Mouse (Mus musculus) limb, embryonic 15.5 days (tissue): Measurements from ENCODE around the gene Isy1. TPM values are rescaled to one million over a fixed set of nuclear protein-coding genes. Genes with fewer than 3 reads are reported as not detected.
"Not testable (repeated sequence)": the region's sequence is repeated elsewhere in the genome, so short reads cannot be mapped to it uniquely, and the experiment has no call there.

Experiments
- ATAC-seq: fragments of 200-750 bp; cut with Nextera tagmentation; 2 replicates; pipeline ENCODE4 v1.8.0; 2017; ENCODE audit warnings: low read depth, moderate TSS enrichment; ENCODE audit not compliant: insufficient number of reproducible peaks, low FRiP score, low TSS enrichment
- H3K27ac ChIP-seq: fragments of 300-500 bp; sonication (generic); 2 replicates; pipeline ENCODE4 v1.5.1; 2015; ENCODE audit warnings: moderate library complexity, mild to moderate bottlenecking, inconsistent platforms
- H3K27me3 ChIP-seq: fragments of 300-500 bp; sonication (generic); 2 replicates; pipeline ENCODE4 v1.6.1; 2015; ENCODE audit warnings: inconsistent platforms
- H3K36me3 ChIP-seq: fragments of 300-500 bp; sonication (generic); 2 replicates; pipeline ENCODE4 v1.6.1; 2015; ENCODE audit warnings: inconsistent platforms
- H3K4me1 ChIP-seq: fragments of 300-500 bp; sonication (generic); 2 replicates; pipeline ENCODE4 v1.6.1; 2015; ENCODE audit warnings: inconsistent platforms
- H3K4me2 ChIP-seq: fragments of 300-500 bp; sonication (generic); 2 replicates; pipeline ENCODE4 v1.6.1; 2015; ENCODE audit warnings: mild to moderate bottlenecking, inconsistent platforms
- H3K4me3 ChIP-seq: fragments of 300-500 bp; sonication (generic); 2 replicates; pipeline ENCODE4 v1.5.1; 2015; ENCODE audit warnings: mild to moderate bottlenecking, inconsistent platforms
- H3K9ac ChIP-seq: fragments of 300-500 bp; sonication (generic); 2 replicates; pipeline ENCODE4 v1.6.1; 2015; ENCODE audit warnings: inconsistent platforms
- H3K9me3 ChIP-seq: fragments of 300-500 bp; sonication (generic); 2 replicates; pipeline ENCODE4 v1.6.1; 2016; ENCODE audit warnings: inconsistent platforms
- WGBS: fragments of 180-500 bp; shearing (Covaris S2); methylation state at CpG from one replicate; pipeline ENCODE4 v1.1.7; 2015; 5-methylcytosine and 5-hydroxymethylcytosine counted together
- polyA plus RNA-seq: library from polyadenylated mRNA; unstranded; fragments of >200 nt; fragmentation: Nextera tagmentation; extraction: Ambion mirVana; gene quantifications from 2 replicates; pipeline ENCODE4 v1.2.1, GENCODE M21; 2015

The Isy1 gene
- polyA plus RNA-seq, 1 experiment from 2014 or later = 45.6 TPM

DNA sequence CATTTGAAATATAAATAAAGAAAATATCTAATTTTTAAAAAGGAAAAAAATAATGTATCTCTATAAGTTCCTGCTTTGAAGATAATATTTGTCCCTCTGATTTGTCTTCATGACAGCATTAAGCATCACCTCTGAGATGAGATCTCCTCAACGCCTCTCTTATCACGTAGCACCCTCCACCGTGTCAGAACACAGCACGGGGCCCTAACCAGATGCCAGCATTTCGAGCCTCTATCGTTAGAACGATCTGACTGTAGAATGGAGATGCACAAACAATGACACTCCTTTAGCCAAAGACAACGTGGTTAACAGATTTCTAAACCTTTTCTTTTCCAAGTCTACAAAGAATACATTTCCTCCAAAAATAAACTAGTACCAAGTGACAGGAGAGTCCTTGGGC, 54.6 kb downstream of the Isy1 start:
- H3K9ac ChIP-seq = no peak overlapping the region
- no peaks in the 10 kb centered on the region for H3K27me3 ChIP-seq
- H3K4me3 ChIP-seq = no peak overlapping the region
- no peaks in the 10 kb centered on the region for H3K9me3 ChIP-seq
- WGBS = 74% methylated on average over 8 of the region's 8 CpGs
- no peak overlapping the region for H3K27ac ChIP-seq
- no peaks in the 10 kb centered on the region for H3K36me3 ChIP-seq
- H3K4me1 ChIP-seq = peaks cover 4% of the 10 kb centered on the region
- ATAC-seq = no peak
- no peak overlapping the region for H3K4me2 ChIP-seq

DNA sequence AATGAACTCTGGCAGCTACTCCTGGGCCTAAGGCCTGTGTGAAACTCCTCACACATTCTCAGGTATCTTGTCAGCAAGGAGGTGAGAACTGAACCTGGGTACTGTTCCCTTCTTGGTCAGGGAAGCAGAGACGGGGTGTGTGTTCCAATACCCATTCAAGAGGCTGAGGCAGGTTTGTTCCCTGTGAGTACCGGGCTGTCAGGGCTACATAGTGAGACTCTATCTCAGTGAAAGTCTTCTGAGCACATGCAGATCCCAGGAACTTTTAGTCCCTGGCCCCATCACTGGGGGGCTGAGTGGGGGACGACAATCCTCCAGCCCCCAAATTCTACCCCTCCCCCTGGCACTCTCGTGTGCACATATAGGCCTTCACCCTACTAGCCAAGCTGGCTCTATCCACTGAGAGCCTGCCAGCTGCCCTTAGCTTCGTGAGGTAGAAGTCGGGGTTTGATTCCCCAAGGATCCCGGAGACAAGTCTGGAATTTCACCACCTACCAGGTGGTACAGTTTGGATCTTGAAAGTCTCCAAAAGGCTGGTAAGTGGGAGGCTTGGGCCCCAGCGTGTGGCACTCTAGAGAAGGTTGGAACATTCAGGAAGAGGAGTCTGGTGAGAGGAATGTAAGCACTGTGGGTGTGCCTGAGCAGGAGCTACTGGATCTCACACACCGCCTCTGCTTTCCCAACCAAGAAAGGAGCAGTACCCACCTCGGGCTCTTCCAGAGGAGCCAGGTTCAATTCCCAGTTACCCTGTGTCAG, 57.9 kb downstream of the Isy1 start:
- ATAC-seq = no peak
- H3K4me1 ChIP-seq = peaks cover 13% of the 10 kb centered on the region
- H3K27ac ChIP-seq = no peak overlapping the region
- H3K9ac ChIP-seq = no peak overlapping the region
- no peak overlapping the region for H3K4me2 ChIP-seq
- no peaks in the 10 kb centered on the region for H3K27me3 ChIP-seq
- WGBS = 69% methylated on average over 10 of the region's 10 CpGs
- H3K4me3 ChIP-seq = no peak overlapping the region
- H3K36me3 ChIP-seq = no peaks in the 10 kb centered on the region
- no peaks in the 10 kb centered on the region for H3K9me3 ChIP-seq

DNA sequence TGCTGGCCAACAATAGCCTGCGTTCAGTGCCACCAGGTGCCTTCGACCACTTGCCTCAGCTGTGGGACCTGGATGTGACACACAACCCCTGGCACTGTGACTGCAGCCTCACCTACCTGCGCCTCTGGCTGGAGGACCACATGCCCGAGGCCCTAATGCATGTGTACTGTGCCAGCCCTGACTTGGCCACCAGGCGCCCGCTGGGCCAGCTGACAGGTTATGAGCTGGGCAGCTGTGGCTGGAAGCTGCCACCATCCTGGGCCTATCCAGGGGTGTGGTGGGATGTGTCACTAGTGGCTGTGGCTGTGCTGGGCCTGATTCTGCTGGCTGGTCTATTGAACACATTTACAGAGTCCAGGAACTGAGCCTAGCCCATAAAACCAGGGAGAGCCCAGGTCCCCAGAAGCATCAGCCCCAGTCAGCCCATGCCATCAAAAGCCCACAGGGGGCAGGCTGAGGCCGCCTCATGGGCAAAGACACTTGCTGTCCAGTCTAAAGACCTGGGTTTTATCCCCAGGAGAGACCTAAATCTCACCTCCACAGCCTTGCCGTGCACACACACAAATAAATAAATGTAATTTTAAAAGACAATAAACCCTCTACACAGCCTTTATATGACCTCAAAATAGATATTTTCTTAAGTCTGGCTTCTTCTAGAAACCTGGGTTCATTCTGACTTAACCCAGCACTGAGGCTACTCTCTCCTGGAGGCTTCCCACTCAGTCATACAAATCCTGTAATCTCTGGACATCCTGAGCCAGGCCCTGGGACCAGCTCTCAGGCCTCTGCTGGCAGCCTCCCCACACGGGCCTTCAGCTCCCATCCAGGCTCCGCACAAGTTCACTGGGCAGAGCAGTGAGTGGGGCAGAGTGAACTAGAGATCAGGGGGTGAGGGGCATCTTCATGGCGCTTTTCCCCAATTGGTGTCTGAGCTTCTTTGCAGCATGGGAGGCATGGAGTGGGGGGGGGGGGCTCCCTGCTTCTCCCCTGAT, 59.1 kb downstream of the Isy1 start:
- 73% methylated on average over 11 of the region's 11 CpGs for WGBS
- no peak overlapping the region; the same call in 1 of the 2 replicates for H3K9ac ChIP-seq
- H3K9me3 ChIP-seq = no peaks in the 10 kb centered on the region
- H3K4me2 ChIP-seq = no peak overlapping the region
- no peaks in the 10 kb centered on the region for H3K36me3 ChIP-seq
- no peak overlapping the region for H3K4me3 ChIP-seq
- no peak for ATAC-seq
- H3K27ac ChIP-seq = 0 out of 2 replicates have a peak overlapping the region, but pooled peaks have one; percentile 11
- peaks cover 13% of the 10 kb centered on the region for H3K4me1 ChIP-seq
- H3K27me3 ChIP-seq = no peaks in the 10 kb centered on the region

DNA sequence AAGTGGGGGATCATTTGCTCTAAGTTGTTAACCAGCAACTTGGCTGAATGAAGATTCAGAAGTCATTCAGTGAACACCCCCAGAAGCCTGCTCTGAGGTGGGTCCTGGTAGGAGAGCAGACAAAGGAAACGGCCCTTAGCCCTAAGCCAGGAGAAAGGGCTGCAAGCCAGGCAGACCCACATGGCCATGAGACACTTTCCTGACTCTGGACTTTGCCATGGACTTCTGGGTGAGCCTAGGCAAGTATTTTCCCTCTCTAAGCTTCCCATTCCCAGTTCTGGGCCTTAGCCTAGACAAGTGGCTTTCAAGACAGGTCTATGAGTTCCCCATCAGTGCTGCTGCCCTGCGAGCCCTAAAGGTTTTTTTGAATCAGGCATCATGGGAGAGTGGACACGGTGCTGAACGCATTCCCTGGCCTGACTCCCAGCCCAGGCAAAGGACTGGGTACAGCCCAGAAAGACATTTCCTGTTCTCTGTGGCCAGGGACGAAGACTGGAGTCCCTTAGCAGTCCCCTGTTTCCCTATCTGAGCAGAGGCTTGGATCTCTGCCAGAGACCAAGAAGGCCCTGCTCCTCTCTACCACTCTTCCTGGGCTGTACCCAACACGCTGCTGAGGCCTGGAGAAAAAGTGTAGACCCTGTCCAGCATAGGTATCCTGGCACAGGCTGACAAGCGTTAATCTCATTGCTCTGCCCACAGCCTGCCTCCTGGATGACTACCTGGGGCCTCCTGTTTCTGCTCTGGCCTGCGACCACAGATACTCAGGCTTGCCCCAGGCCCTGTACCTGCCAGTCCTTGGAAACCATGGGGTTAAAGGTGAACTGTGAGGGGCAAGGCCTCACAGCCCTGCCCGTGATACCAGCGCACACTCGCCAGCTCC, 60.1 kb downstream of the Isy1 start:
- Histone ChIP-seq H3K27ac (0 out of 2 replicates have a peak overlapping the region, but pooled peaks have one; percentile 11), H3K36me3 (no peaks in the 10 kb centered on the region), H3K9ac (no peak overlapping the region; the same call in 1 of the 2 replicates), H3K27me3 (no peaks in the 10 kb centered on the region), H3K4me3 (no peak overlapping the region), H3K9me3 (no peaks in the 10 kb centered on the region), H3K4me1 (peaks cover 13% of the 10 kb centered on the region), H3K4me2 (no peak overlapping the region)
- no peak for ATAC-seq
- 69% methylated on average over 11 of the region's 11 CpGs for WGBS

DNA sequence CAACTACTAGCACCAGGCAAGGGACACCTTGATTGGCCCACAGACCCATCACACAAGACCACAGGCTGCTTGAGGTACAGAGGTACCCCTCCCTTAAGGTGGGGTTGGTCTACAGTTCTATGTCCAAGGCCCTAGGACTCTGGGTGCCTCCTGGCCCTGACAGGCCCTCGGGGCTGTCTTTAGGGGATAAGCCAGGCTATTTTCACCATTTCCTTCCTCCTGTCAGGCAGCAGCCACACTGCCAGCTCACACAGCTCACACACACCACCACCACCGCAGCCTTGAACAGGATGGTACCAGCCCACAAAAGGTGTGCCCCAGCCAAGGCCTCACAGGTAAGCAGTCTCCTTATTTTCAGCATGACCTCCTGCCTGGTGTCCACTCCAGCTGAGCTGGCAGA, 60.8 kb downstream of the Isy1 start, which contains the start of gene Gp9:
Gp9 (plus strand) TSS at position 231 of the 400 bp plus-strand sequence.
- H3K4me1 ChIP-seq = peaks cover 13% of the 10 kb centered on the region
- H3K9me3 ChIP-seq = no peaks in the 10 kb centered on the region
- 0 out of 2 replicates have a peak within 1 kb of the TSS, but pooled peaks have one; percentile 11 for H3K27ac ChIP-seq
- no peaks in the 10 kb centered on the region for H3K27me3 ChIP-seq
- no peak within 1 kb of the TSS for H3K4me2 ChIP-seq
- H3K36me3 ChIP-seq = no peaks in the 10 kb centered on the region
- no peak within 1 kb of the TSS; the same call in 1 of the 2 replicates for H3K9ac ChIP-seq
- ATAC-seq = no peak
- 61% methylated on average over 2 of the region's 2 CpGs for WGBS
- H3K4me3 ChIP-seq = no peak within 1 kb of the TSS

DNA sequence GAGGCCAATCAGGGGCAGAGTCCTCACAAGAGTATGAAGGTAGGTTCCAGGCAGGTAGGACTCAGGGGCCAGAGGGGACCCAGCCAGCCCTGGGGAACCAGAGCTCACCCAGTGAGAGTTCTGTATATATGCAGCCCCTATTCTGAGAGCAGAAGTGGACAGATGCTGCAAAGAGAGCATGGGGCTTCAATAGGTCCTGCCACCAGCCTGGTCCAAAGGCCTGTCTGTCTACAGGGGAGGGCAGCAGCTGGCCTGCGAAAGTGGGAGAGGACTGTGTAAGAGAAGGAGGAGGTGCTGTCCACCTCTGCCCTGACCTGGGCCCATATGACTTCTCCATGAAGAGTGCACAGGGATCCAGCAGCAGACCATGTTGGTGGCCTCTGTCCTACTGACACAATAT, 61.9 kb downstream of the Isy1 start:
- H3K27ac ChIP-seq = no peak overlapping the region
- ATAC-seq = no peak
- H3K36me3 ChIP-seq = no peaks in the 10 kb centered on the region
- no peak overlapping the region for H3K9ac ChIP-seq
- H3K4me1 ChIP-seq = peaks cover 13% of the 10 kb centered on the region
- H3K9me3 ChIP-seq = no peaks in the 10 kb centered on the region
- no peak overlapping the region for H3K4me3 ChIP-seq
- H3K27me3 ChIP-seq = no peaks in the 10 kb centered on the region
- 82% methylated on average over 1 of the region's 1 CpGs for whole genome bisulfite sequencing
- H3K4me2 ChIP-seq = no peak overlapping the region

DNA sequence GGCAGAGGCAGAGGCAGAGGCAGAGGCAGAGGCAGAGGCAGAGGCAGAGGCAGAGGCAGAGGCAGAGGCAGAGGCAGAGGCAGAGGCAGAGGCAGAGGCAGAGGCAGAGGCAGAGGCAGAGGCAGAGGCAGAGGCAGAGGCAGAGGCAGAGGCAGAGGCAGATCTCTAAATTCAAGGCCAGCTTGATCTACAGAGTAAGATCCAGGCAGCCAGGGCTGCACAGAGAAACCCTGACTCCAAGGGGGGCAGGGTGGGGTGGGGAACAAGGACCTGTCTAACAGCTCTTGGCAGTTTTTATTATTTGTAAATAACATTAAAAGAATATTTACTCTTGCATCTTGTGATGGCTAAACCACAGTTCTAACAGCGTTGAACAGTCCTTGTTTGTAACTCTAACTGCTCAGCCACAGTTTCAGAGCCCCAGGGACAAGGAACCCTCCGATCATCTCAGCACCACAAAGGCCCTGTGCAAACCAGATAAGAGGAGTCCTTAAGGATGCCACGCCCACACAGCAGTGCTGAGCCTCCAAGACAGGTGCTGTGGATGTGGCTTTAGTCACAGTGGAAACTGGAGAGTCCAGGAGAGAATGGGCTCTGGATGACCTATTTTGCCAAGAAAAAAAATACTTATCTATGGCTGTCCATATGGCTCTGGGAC, 62.9 kb downstream of the Isy1 start:
- Histone ChIP-seq H3K9me3 (no peaks in the 10 kb centered on the region), H3K4me3 (no peak overlapping the region), H3K27ac (no peak overlapping the region), H3K4me1 (peaks cover 13% of the 10 kb centered on the region), H3K36me3 (no peaks in the 10 kb centered on the region), H3K4me2 (no peak overlapping the region), H3K27me3 (no peaks in the 10 kb centered on the region), H3K9ac (no peak overlapping the region)
- ATAC-seq = no peak
- 63% methylated on average over 3 of the region's 3 CpGs for WGBS

DNA sequence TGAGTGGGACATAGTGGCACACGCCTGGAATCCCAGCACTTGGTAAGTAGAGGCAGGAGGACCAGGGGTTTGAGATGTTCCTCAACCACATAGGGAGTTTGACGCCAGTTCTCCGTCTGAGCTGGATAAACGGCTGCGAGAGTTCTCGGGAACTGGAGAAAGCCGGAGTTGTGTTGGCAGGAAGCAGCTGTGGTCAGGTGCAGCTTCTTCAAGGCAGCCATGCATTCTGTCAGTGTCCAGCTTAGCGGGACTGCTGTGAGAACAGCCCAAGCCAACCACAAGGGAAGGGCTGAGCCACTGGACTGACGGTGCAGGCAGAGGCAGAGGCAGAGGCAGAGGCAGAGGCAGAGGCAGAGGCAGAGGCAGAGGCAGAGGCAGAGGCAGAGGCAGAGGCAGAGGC, 63.7 kb downstream of the Isy1 start:
- no peaks in the 10 kb centered on the region for H3K36me3 ChIP-seq
- H3K4me2 ChIP-seq = no peak overlapping the region
- H3K27ac ChIP-seq = no peak overlapping the region
- H3K9ac ChIP-seq = no peak overlapping the region
- WGBS = 75% methylated on average over 9 of the region's 9 CpGs
- H3K4me1 ChIP-seq = peaks cover 13% of the 10 kb centered on the region
- no peaks in the 10 kb centered on the region for H3K9me3 ChIP-seq
- H3K4me3 ChIP-seq = no peak overlapping the region
- no peaks in the 10 kb centered on the region for H3K27me3 ChIP-seq
- no peak for ATAC-seq

DNA sequence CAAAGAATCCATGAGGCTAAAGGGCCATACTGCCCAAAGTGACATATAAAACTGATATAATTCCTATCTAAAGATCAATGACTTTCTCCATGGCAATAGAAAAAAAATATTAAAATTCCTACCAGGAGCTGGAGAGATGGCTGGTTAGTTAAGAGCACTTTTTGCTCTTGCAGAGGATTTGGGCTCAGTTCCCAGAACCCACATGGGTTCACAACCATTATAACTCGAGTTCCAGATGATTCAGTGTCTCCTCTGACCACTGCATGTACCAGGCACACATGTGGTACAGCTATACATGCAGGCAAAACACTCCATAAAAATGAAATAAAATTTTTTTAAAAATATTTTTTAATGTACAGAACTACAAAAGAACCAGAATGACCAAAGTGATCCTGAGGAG, 64.1 kb downstream of the Isy1 start:
- Histone ChIP-seq H3K9me3 (no peaks in the 10 kb centered on the region), H3K27me3 (no peaks in the 10 kb centered on the region), H3K9ac (no peak overlapping the region), H3K27ac (no peak overlapping the region), H3K36me3 (no peaks in the 10 kb centered on the region), H3K4me1 (peaks cover 13% of the 10 kb centered on the region), H3K4me2 (no peak overlapping the region), H3K4me3 (no peak overlapping the region)
- 19% methylated on average over 1 of the region's 1 CpGs for WGBS
- no peak for ATAC-seq

DNA sequence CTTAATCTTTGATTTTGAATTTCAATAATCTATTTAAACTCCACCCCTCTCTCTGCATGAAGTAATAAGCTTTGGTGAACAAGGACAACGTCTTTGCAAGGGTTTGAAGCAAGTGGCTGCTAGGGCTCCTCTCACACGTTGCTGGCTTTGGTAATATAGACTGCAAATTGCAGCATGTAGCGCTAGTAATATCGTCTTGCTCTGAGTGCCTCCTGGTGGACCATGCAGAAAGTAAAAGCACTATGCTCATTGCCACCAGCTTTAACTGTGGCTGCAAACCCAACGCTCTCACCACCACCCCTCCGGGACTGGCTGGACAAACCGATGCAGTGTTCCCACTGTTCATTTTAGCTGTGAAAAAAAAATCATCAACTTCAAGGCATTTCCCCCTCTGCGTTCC, 68.0 kb downstream of the Isy1 start:
- Histone ChIP-seq H3K4me1 (no peaks in the 10 kb centered on the region), H3K36me3 (no peaks in the 10 kb centered on the region), H3K27ac (no peak overlapping the region), H3K27me3 (no peaks in the 10 kb centered on the region), H3K4me2 (no peak overlapping the region), H3K9ac (no peak overlapping the region), H3K9me3 (no peaks in the 10 kb centered on the region), H3K4me3 (no peak overlapping the region)
- ATAC-seq = no peak
- WGBS = 47% methylated on average over 8 of the region's 8 CpGs

DNA sequence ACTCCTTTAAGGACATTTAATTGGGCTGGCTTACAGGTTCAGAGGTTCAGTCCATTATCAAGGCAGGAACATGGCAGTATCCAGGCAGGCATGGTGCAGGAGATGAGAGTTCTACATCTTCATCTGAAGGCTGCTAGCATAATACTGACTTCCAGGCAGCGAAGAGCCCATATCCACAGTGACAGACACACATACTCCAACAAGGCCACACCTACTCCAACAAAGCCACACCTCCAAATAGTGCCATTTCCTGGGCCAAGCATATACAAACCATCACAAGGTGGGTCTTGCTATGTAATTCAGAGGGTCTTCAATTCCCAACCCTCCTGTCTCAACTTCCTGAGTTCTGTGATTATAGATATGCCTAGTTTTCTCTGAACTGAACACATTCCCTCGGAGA, 74.3 kb downstream of the Isy1 start:
- ATAC-seq, H3K4me1 ChIP-seq, H3K9me3 ChIP-seq, H3K4me3 ChIP-seq, H3K9ac ChIP-seq, H3K36me3 ChIP-seq, H3K27ac ChIP-seq, H3K27me3 ChIP-seq, H3K4me2 ChIP-seq: not testable (repeated sequence)
- 88% methylated on average over 2 of the region's 2 CpGs for WGBS
